Mouse (Mus musculus) limb, embryonic 11.5 days (tissue): ENCODE measurements at regions not wholly inside any gene's neighbourhood (a gene's known extent, or its start where the extent isn't known, plus 50 kb on each side); places are given as distances from the start of the nearest gene placed in this dataset.

Experiments used
- ATAC-seq: fragments of 200-750 bp; cut with Nextera tagmentation; 2 replicates; pipeline ENCODE4 v1.8.0; 2017; ENCODE audit warnings: low read depth; ENCODE audit not compliant: insufficient number of reproducible peaks, low FRiP score, low TSS enrichment
- DNase-seq: peaks from one replicate; pipeline ENCODE4 v3.0.0-alpha.2; 2015; ENCODE audit warnings: low spot score
- H3K27ac ChIP-seq: fragments of 300-500 bp; sonication (generic); replicated peaks from 2 replicates; pipeline ENCODE4 v1.5.1; 2014; ENCODE audit warnings: low read depth, mild to moderate bottlenecking, low read length
- H3K27me3 ChIP-seq: fragments of 300-500 bp; sonication (generic); 2 replicates; pipeline ENCODE4 v1.6.1; 2014; ENCODE audit warnings: mild to moderate bottlenecking, low read length, mixed read lengths; ENCODE audit not compliant: control insufficient read depth, insufficient read depth
- H3K36me3 ChIP-seq: fragments of 300-500 bp; sonication (generic); 2 replicates; pipeline ENCODE4 v1.6.1; 2014; ENCODE audit warnings: mild to moderate bottlenecking, low read length, moderate library complexity, mixed read lengths; ENCODE audit not compliant: control insufficient read depth, insufficient read depth
- H3K4me1 ChIP-seq: fragments of 300-500 bp; sonication (generic); 2 replicates; pipeline ENCODE4 v1.6.1; 2014; ENCODE audit warnings: low read length, mixed read lengths; ENCODE audit not compliant: control insufficient read depth, insufficient read depth
- H3K4me2 ChIP-seq: fragments of 300-500 bp; sonication (generic); 2 replicates; pipeline ENCODE4 v1.6.1; 2014; ENCODE audit warnings: low read depth, mild to moderate bottlenecking, moderate library complexity; ENCODE audit not compliant: severe bottlenecking
- H3K4me3 ChIP-seq: fragments of 300-500 bp; sonication (generic); 2 replicates; pipeline ENCODE4 v1.5.1; 2014; ENCODE audit warnings: low read depth, low read length
- H3K9ac ChIP-seq: fragments of 300-500 bp; sonication (generic); 2 replicates; pipeline ENCODE4 v1.6.1; 2014; ENCODE audit warnings: mild to moderate bottlenecking, low read length
- H3K9me3 ChIP-seq: fragments of 300-500 bp; sonication (generic); 2 replicates; pipeline ENCODE4 v1.6.1; 2016; ENCODE audit warnings: low read length; ENCODE audit not compliant: control insufficient read depth
- WGBS: fragments of 180-500 bp; shearing (Covaris S2); extraction: QIAGEN DNeasy Blood & Tissue Kit; methylation state at CpG from one replicate; pipeline ENCODE4 v1.1.7; 2014; 5-methylcytosine and 5-hydroxymethylcytosine counted together

DNA sequence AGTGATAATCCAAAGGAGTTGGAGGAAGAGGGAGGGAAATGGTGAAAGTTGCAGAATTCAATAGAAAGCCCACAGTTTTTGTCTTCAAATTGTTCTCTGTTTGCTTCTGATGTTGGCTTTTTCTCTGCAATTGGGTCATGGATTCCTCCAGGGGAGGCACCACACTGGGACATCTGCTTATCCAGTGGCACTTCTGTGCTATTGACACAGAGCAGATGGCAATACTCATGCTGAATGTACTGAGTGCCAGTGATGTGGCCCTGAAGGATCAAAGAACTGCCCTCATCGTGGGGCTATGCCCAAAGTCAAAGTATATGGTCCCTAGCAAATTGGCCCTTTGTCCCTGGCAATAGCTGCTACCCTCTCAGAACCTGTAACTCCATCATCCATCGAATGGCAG, 918.9 kb upstream of the Fam160b2 start:
- no peak for ATAC-seq
- Histone ChIP-seq H3K4me2 (no peak overlapping the region), H3K27me3 (no peaks in the 10 kb centered on the region), H3K27ac (no peak overlapping the region), H3K9me3 (no peaks in the 10 kb centered on the region), H3K9ac (no peak overlapping the region), H3K4me3 (no peak overlapping the region), H3K4me1 (no peaks in the 10 kb centered on the region), H3K36me3 (no peaks in the 10 kb centered on the region)
- no peak for DNase-seq
- WGBS, result 37% methylated on average over 2 of the region's 2 CpGs

DNA sequence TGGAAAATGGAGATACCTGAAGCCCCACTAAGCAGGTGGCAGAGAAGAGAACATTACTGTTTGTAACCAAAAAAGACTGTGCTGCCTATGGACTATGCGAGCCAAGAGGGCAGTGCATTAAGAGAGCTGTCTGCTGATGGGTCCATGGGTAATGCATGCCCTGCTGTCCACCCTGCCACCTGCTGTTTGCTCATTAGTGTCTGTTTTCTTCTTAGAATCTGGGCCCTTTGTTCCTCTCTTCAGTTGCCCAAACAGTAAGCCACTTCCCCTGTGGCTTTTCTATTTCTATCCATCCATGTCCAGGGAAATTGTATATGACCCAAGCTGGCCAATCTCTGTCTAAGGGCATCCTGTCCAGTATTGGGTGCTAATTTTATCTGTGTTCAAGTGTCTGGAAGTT, 901.2 kb upstream of the Fam160b2 start:
- H3K9me3 ChIP-seq, result no peaks in the 10 kb centered on the region
- no peaks in the 10 kb centered on the region for H3K27me3 ChIP-seq
- no peaks in the 10 kb centered on the region for H3K4me1 ChIP-seq
- no peak overlapping the region for H3K9ac ChIP-seq
- DNase-seq (no peak), ATAC-seq (no peak)
- no peak overlapping the region for H3K27ac ChIP-seq
- WGBS, result 82% methylated on average over 1 of the region's 1 CpGs
- H3K4me2 ChIP-seq, result no peak overlapping the region
- no peaks in the 10 kb centered on the region for H3K36me3 ChIP-seq
- no peak overlapping the region for H3K4me3 ChIP-seq

DNA sequence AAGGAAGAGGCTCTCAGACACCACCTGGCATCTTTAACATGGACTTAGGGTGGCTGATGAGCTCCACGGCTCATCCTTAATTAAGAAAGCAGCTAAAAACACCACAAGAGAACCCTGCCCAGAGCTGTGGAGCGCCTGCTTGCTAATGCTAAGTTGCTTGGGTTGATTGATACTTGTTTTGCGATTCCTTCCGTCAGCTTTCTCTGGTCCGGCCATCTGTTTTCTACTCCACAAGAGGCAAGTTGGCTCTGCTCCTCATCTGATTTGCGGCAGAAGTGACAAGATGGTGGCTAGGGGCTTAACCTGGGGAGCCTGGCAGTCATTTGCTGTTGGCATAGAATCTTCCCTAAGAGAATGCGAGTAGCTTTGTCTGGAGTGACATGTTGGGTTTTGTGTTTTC, 891.6 kb upstream of the Fam160b2 start:
- Histone ChIP-seq H3K9ac (no peak overlapping the region), H3K4me3 (no peak overlapping the region), H3K9me3 (no peaks in the 10 kb centered on the region), H3K36me3 (no peaks in the 10 kb centered on the region), H3K4me2 (no peak overlapping the region), H3K27me3 (no peaks in the 10 kb centered on the region), H3K4me1 (no peaks in the 10 kb centered on the region), H3K27ac (no peak overlapping the region)
- DNase-seq, result no peak
- no peak for ATAC-seq
- WGBS, result 50% methylated on average over 7 of the region's 7 CpGs

DNA sequence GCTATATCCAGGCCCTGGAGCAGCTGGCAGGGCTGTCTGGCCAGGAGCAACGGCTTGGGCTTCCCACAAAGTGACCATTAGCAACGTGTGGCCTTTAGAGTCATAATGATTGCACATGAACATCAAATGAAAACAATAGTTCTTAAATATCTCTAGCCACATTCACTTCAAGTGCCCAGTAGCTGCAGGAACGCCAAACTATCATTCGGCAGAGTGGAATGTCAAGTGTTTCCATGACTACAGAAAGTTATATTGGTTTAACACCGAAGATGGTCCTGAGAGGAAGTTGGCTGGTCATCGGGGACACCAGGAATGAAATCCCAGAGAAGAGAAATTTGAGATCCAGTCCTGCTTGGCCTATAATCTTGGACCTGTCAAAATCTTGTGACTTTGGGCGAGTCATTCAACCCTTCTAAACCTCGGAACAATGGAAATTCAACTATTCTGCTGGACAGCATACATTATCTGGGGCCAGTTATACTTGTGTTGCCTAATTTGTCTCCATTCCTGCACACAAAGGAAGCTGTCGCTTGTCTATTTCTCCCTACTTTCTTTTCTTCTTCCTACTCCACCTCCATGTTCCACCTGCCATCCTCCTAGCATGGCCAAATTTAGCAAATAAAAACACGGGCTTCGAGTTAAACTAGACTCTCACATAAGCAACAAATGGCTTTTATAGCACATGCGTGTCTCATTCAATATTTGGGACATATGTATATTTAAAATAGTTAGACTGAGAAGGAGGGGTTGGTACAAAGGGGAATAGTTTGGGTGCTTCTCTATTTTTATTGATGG, 886.7 kb upstream of the Fam160b2 start:
- WGBS, result 89% methylated on average over 12 of the region's 12 CpGs

DNA sequence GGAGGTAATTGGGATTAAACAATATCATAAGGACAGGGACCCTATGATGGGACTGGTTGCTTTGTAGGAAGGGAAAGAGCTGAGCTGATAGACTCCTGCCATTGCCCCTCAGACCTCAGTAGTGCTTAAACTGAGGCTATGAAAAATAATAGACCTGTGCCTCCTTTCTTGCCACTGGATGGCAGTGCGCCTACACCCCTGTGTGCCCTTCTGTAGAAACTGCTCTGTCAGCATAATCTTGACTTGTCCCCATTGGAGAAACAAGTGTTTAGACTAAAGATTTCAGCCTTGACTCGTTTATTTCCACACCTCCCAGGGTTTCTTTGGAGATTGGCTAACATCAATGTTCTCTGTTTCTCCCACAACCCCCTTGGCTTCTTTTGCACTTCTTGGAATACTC, 876.0 kb upstream of the Fam160b2 start:
- Histone ChIP-seq H3K4me2 (no peak overlapping the region), H3K4me3 (no peak overlapping the region), H3K4me1 (no peaks in the 10 kb centered on the region), H3K9me3 (no peaks in the 10 kb centered on the region), H3K27ac (no peak overlapping the region), H3K27me3 (no peaks in the 10 kb centered on the region), H3K9ac (no peak overlapping the region), H3K36me3 (no peaks in the 10 kb centered on the region)
- 56% methylated on average over 2 of the region's 2 CpGs for WGBS
- no peak for ATAC-seq
- DNase-seq, result no peak

More for the DNA sequence above, 886.7 kb upstream of the Fam160b2 start:
- Histone ChIP-seq H3K9ac (no peak overlapping the region), H3K4me2 (no peak overlapping the region), H3K36me3 (no peaks in the 10 kb centered on the region), H3K27ac (no peak overlapping the region), H3K4me3 (no peak overlapping the region), H3K4me1 (no peaks in the 10 kb centered on the region), H3K9me3 (no peaks in the 10 kb centered on the region), H3K27me3 (no peaks in the 10 kb centered on the region)
- ATAC-seq (no peak), DNase-seq (no peak)

DNA sequence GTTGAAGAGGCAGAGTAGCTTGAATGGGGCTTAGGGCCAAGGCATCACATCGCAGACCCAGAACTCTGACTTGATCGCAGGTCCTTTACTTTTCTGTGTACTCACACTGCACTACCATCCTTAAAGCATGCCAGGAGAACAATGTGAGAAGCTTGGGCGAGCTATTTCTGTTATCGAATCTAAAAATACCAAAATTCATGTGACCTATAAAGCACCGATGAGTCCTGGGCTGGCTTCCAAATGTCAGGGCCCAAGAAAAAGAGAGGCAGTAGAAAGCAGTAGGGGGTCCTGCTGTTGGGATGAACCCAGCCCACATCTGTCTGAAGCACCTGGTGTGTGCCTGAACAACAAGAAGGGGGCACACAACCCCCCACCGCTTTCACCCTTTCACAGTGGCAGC, 874.3 kb upstream of the Fam160b2 start:
- Histone ChIP-seq H3K4me3 (no peak overlapping the region), H3K9ac (no peak overlapping the region), H3K27ac (no peak overlapping the region), H3K9me3 (no peaks in the 10 kb centered on the region), H3K4me2 (no peak overlapping the region), H3K4me1 (no peaks in the 10 kb centered on the region), H3K36me3 (no peaks in the 10 kb centered on the region), H3K27me3 (no peaks in the 10 kb centered on the region)
- ATAC-seq, result no peak
- WGBS, result 88% methylated on average over 6 of the region's 6 CpGs
- DNase-seq, result no peak

DNA sequence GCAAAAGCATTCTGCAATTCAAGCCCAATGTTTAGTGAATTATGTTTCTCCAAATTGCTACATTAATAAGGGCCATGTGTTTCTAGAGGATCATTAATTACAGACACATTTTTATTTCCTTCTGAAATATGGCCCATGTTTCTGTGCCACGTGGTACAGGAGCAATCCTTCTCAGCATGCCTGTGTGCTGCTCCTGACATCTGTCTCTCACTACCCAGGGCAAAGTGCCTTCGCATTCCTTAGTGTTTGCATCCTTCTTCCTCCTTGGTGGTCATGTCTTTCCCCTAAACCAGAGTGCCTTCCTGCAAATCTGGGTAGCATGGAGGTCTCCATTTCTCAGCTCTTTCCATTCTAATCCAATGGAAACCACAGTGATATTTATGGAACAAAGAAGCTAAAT, 832.7 kb upstream of the Fam160b2 start:
- Histone ChIP-seq H3K27ac (no peak overlapping the region), H3K4me1 (no peaks in the 10 kb centered on the region), H3K36me3 (no peaks in the 10 kb centered on the region), H3K9me3 (no peaks in the 10 kb centered on the region), H3K4me2 (no peak overlapping the region), H3K27me3 (no peaks in the 10 kb centered on the region), H3K4me3 (no peak overlapping the region), H3K9ac (no peak overlapping the region)
- WGBS, result 30% methylated on average over 2 of the region's 2 CpGs
- DNase-seq (no peak), ATAC-seq (no peak)
